Mouse (Mus musculus): ENCODE data around the gene Dck. TPM values are rescaled to one million over a fixed set of nuclear protein-coding genes. Genes with fewer than 3 reads are reported as not detected.

Gene Dck
- total and polyA plus RNA-seq, 2 experiments from 2014 or later: 24.6 to 29.9 TPM

GRCm38 (mm10) chr5:88813188-88813587 lies 48.4 kb downstream of the Dck start:
- no peak for DNase-seq (ENCODE audit: low spot score)
- Histone ChIP-seq H3K4me1 (ENCODE audit: insufficient read depth, low read length) (no peaks in the 10 kb centered on the region), H3K9ac (replicated peaks; ENCODE audit: low read length, poor library complexity, severe bottlenecking) (no peak overlapping the region), H3K4me2 (ENCODE audit: low read depth, low read length, poor library complexity, severe bottlenecking) (no peak overlapping the region), H3K36me3 (ENCODE audit: insufficient read depth, low read length) (no peaks in the 10 kb centered on the region), H3K9me3 (ENCODE audit: low read length) (no peaks in the 10 kb centered on the region), H3K27ac (ENCODE audit: low read depth, low read length) (no peak overlapping the region), H3K4me3 (ENCODE audit: low read depth, low read length) (no peak overlapping the region), H3K27me3 (ENCODE audit: insufficient read depth, low read length) (no peaks in the 10 kb centered on the region)
- TF ChIP-seq CTCF (IDR thresholded peaks at IDR 0.05): no peak
- ATAC-seq (ENCODE audit: low FRiP score): no peak
- 77% methylated on average over 2 of the region's 2 CpGs for WGBS

GRCm38 (mm10) chr5:88814552-88814951 lies 49.8 kb downstream of the Dck start:
- 80% methylated on average over 4 of the region's 4 CpGs for WGBS
- TF ChIP-seq CTCF (IDR thresholded peaks at IDR 0.05): no peak
- no peaks in the 10 kb centered on the region for H3K4me1 ChIP-seq (ENCODE audit: insufficient read depth, low read length)
- DNase-seq (ENCODE audit: low spot score): peak; percentile 40
- no peaks in the 10 kb centered on the region for H3K27me3 ChIP-seq (ENCODE audit: insufficient read depth, low read length)
- no peak overlapping the region for H3K4me2 ChIP-seq (ENCODE audit: low read depth, low read length, poor library complexity, severe bottlenecking)
- no peak for ATAC-seq (ENCODE audit: low FRiP score)
- no peak overlapping the region for H3K4me3 ChIP-seq (ENCODE audit: low read depth, low read length)
- no peak overlapping the region for H3K27ac ChIP-seq (ENCODE audit: low read depth, low read length)
- no peaks in the 10 kb centered on the region for H3K9me3 ChIP-seq (ENCODE audit: low read length)
- no peak overlapping the region for H3K9ac ChIP-seq (replicated peaks; ENCODE audit: low read length, poor library complexity, severe bottlenecking)
- no peaks in the 10 kb centered on the region for H3K36me3 ChIP-seq (ENCODE audit: insufficient read depth, low read length)

GRCm38 (mm10) chr5:88821542-88821941 lies 56.7 kb downstream of the Dck start:
- Histone ChIP-seq H3K36me3 (ENCODE audit: insufficient read depth, low read length) (no peaks in the 10 kb centered on the region), H3K9ac (replicated peaks; ENCODE audit: low read length, poor library complexity, severe bottlenecking) (no peak overlapping the region), H3K4me1 (ENCODE audit: insufficient read depth, low read length) (no peaks in the 10 kb centered on the region), H3K27me3 (ENCODE audit: insufficient read depth, low read length) (no peaks in the 10 kb centered on the region), H3K4me2 (ENCODE audit: low read depth, low read length, poor library complexity, severe bottlenecking) (no peak overlapping the region), H3K9me3 (ENCODE audit: low read length) (no peaks in the 10 kb centered on the region), H3K27ac (ENCODE audit: low read depth, low read length) (no peak overlapping the region), H3K4me3 (ENCODE audit: low read depth, low read length) (no peak overlapping the region)
- no peak for TF ChIP-seq CTCF (IDR thresholded peaks at IDR 0.05)
- WGBS: 80% methylated on average over 1 of the region's 1 CpGs
- ATAC-seq (ENCODE audit: low FRiP score) (no peak), DNase-seq (ENCODE audit: low spot score) (no peak)

- H3K4me1 ChIP-seq (ENCODE audit: insufficient read depth, low read length): no peaks in the 10 kb centered on the region
- no peaks in the 10 kb centered on the region for H3K9me3 ChIP-seq (ENCODE audit: low read length)
- H3K27ac ChIP-seq (ENCODE audit: low read depth, low read length): no peak overlapping the region
- 0 out of 2 replicates have a peak overlapping the region, but pooled peaks have one; percentile 4 for H3K9ac ChIP-seq (replicated peaks; ENCODE audit: low read length, poor library complexity, severe bottlenecking)
- WGBS: 51% methylated on average over 10 of the region's 10 CpGs
- H3K27me3 ChIP-seq (ENCODE audit: insufficient read depth, low read length): no peaks in the 10 kb centered on the region
- H3K36me3 ChIP-seq (ENCODE audit: insufficient read depth, low read length): no peaks in the 10 kb centered on the region
- no peak for TF ChIP-seq CTCF (IDR thresholded peaks at IDR 0.05)
- H3K4me3 ChIP-seq (ENCODE audit: low read depth, low read length): no peak overlapping the region
- DNase-seq (ENCODE audit: low spot score) (peak; percentile 38), ATAC-seq (ENCODE audit: low FRiP score) (peak; percentile 49; the same call in 1 of the 2 replicates)
- H3K4me2 ChIP-seq (ENCODE audit: low read depth, low read length, poor library complexity, severe bottlenecking): no peak overlapping the region
Measured at GRCm38 (mm10) chr5:88824838-88825237, 60.0 kb downstream of the Dck start.

- Histone ChIP-seq H3K36me3 (ENCODE audit: insufficient read depth, low read length) (no peaks in the 10 kb centered on the region), H3K4me1 (ENCODE audit: insufficient read depth, low read length) (no peaks in the 10 kb centered on the region), H3K9me3 (ENCODE audit: low read length) (no peaks in the 10 kb centered on the region), H3K27me3 (ENCODE audit: insufficient read depth, low read length) (no peaks in the 10 kb centered on the region), H3K9ac (replicated peaks; ENCODE audit: low read length, poor library complexity, severe bottlenecking) (no peak overlapping the region), H3K27ac (ENCODE audit: low read depth, low read length) (no peak overlapping the region), H3K4me3 (ENCODE audit: low read depth, low read length) (no peak overlapping the region), H3K4me2 (ENCODE audit: low read depth, low read length, poor library complexity, severe bottlenecking) (no peak overlapping the region)
- peak; percentile 31 for TF ChIP-seq CTCF (IDR thresholded peaks at IDR 0.05)
- no peak for ATAC-seq (ENCODE audit: low FRiP score)
- no peak for DNase-seq (ENCODE audit: low spot score)
- WGBS: 42% methylated on average over 8 of the region's 8 CpGs
Measured at GRCm38 (mm10) chr5:88829835-88830571, 65.2 kb downstream of the Dck start.

- Histone ChIP-seq H3K9ac (replicated peaks; ENCODE audit: low read length, poor library complexity, severe bottlenecking) (no peak overlapping the region), H3K4me2 (ENCODE audit: low read depth, low read length, poor library complexity, severe bottlenecking) (no peak overlapping the region), H3K4me3 (ENCODE audit: low read depth, low read length) (no peak overlapping the region), H3K27ac (ENCODE audit: low read depth, low read length) (no peak overlapping the region), H3K4me1 (ENCODE audit: insufficient read depth, low read length) (no peaks in the 10 kb centered on the region), H3K9me3 (ENCODE audit: low read length) (no peaks in the 10 kb centered on the region), H3K36me3 (ENCODE audit: insufficient read depth, low read length) (no peaks in the 10 kb centered on the region), H3K27me3 (ENCODE audit: insufficient read depth, low read length) (no peaks in the 10 kb centered on the region)
- DNase-seq (ENCODE audit: low spot score) (no peak), ATAC-seq (ENCODE audit: low FRiP score) (no peak)
- WGBS: 59% methylated on average over 4 of the region's 4 CpGs
- no peak for TF ChIP-seq CTCF (IDR thresholded peaks at IDR 0.05)
Measured at GRCm38 (mm10) chr5:88830880-88831279, 66.1 kb downstream of the Dck start.
